Mouse (Mus musculus): Measurements from ENCODE around the gene Erich4. TPM values are rescaled to one million over a fixed set of nuclear protein-coding genes. Genes with fewer than 3 reads are reported as not detected.
"Not testable (repeated sequence)": the region's sequence is repeated elsewhere in the genome, so short reads cannot be mapped to it uniquely, and the experiment has no call there.

Erich4 gene
- polyA plus RNA-seq, 2 experiments, result 0.51 to 0.52 TPM

DNA sequence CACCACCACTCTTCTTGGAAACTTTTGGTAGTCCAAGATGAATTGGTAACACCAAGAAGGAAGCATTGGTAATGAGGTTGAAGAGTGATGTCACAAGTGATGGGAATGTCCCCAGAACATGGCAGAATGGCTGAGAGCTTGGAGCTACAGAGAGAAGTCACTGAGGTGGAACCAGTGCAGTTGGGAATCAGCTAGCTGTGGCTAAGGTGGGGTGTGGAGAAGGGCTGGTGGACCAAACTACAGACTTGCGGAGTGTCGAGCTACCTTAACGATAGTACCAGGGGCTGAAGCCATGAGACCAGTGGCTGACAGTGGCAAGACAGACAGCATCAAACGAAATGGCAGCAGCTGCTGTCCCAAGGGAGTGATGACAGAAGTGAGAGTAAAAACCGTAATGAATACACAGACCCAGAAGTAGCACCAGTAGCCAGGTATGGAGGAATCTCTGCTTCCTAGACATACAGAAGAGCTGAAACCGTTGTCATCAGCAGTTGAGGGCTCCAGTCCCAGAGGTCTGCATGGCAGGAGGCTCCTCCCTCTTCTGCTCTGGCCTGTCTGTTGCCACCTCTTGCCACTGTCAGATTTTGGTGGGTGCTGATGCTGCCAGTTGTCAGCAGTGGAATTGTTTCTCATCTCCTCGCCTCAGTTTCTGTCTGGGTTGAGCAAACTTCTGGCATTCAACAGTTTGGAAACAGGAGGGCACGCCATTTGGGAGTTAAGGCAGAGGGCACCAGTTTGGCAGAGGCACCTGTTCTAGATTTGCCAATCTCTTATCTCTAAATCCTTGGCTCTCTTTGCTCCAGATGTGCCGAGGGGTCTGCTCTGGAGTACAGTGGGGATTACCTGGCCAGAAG is 30.1 kb downstream of the Erich4 start:
- Histone ChIP-seq H3K9me3 (ENCODE audit: control insufficient read depth, low read length) (no peaks in the 10 kb centered on the region), H3K9ac (replicated peaks) (no peak overlapping the region), H3K4me1 (replicated peaks; ENCODE audit: control insufficient read depth in 2 of 2, insufficient read depth in 2 of 2, low read length in 1 of 2) (no peaks in the 10 kb centered on the region), H3K4me2 (ENCODE audit: low read depth) (no peak overlapping the region), H3K4me3 (ENCODE audit: insufficient read depth in 1 of 2, low read depth in 2 of 2, low read length in 2 of 2) (no peak overlapping the region), H3K36me3 (replicated peaks; ENCODE audit: control insufficient read depth, insufficient read depth, low read depth) (no peaks in the 10 kb centered on the region), H3K27ac (no peak overlapping the region), H3K27me3 (ENCODE audit: control insufficient read depth, insufficient read depth, low read length) (no peaks in the 10 kb centered on the region)
- WGBS (ENCODE audit: insufficient replicate concordance), result 51% methylated on average over 9 of the region's 9 CpGs
- no peak for DNase-seq (ENCODE audit: low read depth in 3 of 3, low spot score in 3 of 3)
- TF ChIP-seq EP300 (IDR thresholded peaks at IDR 0.05; ENCODE audit: low read depth), result no peak
- TF ChIP-seq CTCF (IDR thresholded peaks at IDR 0.05; ENCODE audit: low read depth), result no peak
- no peak for ATAC-seq (ENCODE audit: insufficient read depth)

DNA sequence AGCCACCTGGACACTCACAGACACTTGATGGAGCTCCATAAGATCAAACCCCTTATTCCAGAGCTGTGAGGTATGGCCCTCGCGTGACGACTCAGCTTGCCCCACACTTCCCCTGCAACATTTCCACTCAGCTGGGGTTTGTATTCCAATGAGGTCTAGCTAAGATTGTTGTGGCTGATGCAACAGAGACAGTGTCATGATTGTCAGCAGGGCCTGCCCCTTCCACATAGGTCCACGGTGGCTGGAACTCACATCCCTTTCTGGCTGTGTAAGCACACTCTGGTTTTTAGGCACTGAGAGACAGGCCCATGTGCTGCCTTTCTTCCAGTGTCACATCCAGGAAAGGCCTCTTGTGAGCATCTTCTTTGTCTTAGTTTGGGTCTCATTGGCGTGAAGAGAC is 31.0 kb downstream of the Erich4 start:
- no peaks in the 10 kb centered on the region for H3K9me3 ChIP-seq (ENCODE audit: control insufficient read depth, low read length)
- ATAC-seq (ENCODE audit: insufficient read depth), result no peak

DNA sequence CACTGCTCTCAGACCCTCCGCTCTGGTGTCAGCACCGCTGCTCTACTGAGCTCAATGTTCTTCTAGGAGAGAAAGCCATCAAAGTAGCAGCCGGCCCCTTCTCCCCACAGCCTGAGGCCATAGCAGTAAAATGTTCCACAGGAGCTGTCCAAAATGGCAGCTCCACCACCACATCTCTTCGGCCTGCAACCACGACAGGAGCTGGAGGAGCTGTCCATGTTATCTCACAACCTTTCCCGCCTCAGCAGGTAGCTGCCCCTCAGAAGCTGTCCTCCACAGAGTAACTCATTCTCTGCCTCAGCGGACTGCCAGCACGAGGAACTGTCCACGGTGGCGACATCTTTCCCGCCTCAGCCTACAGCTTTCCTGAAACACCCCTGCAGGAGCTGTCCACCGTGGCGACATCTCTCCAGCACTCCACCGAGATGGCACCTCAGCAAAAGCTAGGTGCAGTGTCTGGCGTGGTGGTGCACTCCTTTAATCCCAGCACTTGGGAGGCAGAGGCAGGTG is 33.3 kb downstream of the Erich4 start:
- H3K4me2 ChIP-seq (ENCODE audit: low read depth), result no peak overlapping the region
- no peaks in the 10 kb centered on the region for H3K27me3 ChIP-seq (ENCODE audit: control insufficient read depth, insufficient read depth, low read length)
- H3K4me1 ChIP-seq (replicated peaks; ENCODE audit: control insufficient read depth in 2 of 2, insufficient read depth in 2 of 2, low read length in 1 of 2), result no peaks in the 10 kb centered on the region
- 67% methylated on average over 15 of the region's 15 CpGs for WGBS (ENCODE audit: insufficient replicate concordance)
- H3K36me3 ChIP-seq (replicated peaks; ENCODE audit: control insufficient read depth, insufficient read depth, low read depth), result no peaks in the 10 kb centered on the region
- H3K4me3 ChIP-seq (ENCODE audit: insufficient read depth in 1 of 2, low read depth in 2 of 2, low read length in 2 of 2), result no peak overlapping the region
- ATAC-seq (ENCODE audit: insufficient read depth) (no peak), DNase-seq (ENCODE audit: low read depth in 3 of 3, low spot score in 3 of 3) (no peak)
- no peak overlapping the region for H3K27ac ChIP-seq
- TF ChIP-seq CTCF (IDR thresholded peaks at IDR 0.05; ENCODE audit: low read depth), result no peak
- TF ChIP-seq EP300 (IDR thresholded peaks at IDR 0.05; ENCODE audit: low read depth), result no peak
- H3K9ac ChIP-seq (replicated peaks), result no peak overlapping the region
- H3K9me3 ChIP-seq (ENCODE audit: control insufficient read depth, low read length), result no peaks in the 10 kb centered on the region

More for the DNA sequence above, 31.0 kb downstream of the Erich4 start:
- H3K4me2 ChIP-seq (ENCODE audit: low read depth), result no peak overlapping the region
- H3K27ac ChIP-seq, result no peak overlapping the region
- no peak for TF ChIP-seq CTCF (IDR thresholded peaks at IDR 0.05; ENCODE audit: low read depth)
- no peak for TF ChIP-seq EP300 (IDR thresholded peaks at IDR 0.05; ENCODE audit: low read depth)
- 57% methylated on average over 5 of the region's 5 CpGs for WGBS (ENCODE audit: insufficient replicate concordance)
- H3K27me3 ChIP-seq (ENCODE audit: control insufficient read depth, insufficient read depth, low read length), result no peaks in the 10 kb centered on the region
- no peak overlapping the region for H3K9ac ChIP-seq (replicated peaks)
- no peaks in the 10 kb centered on the region for H3K36me3 ChIP-seq (replicated peaks; ENCODE audit: control insufficient read depth, insufficient read depth, low read depth)
- no peaks in the 10 kb centered on the region for H3K4me1 ChIP-seq (replicated peaks; ENCODE audit: control insufficient read depth in 2 of 2, insufficient read depth in 2 of 2, low read length in 1 of 2)
- no peak overlapping the region for H3K4me3 ChIP-seq (ENCODE audit: insufficient read depth in 1 of 2, low read depth in 2 of 2, low read length in 2 of 2)
- no peak for DNase-seq (ENCODE audit: low read depth in 3 of 3, low spot score in 3 of 3)

- Histone ChIP-seq H3K27ac (no peak overlapping the region), H3K4me3 (ENCODE audit: insufficient read depth in 1 of 2, low read depth in 2 of 2, low read length in 2 of 2) (no peak overlapping the region), H3K9ac (replicated peaks) (no peak overlapping the region), H3K27me3 (ENCODE audit: control insufficient read depth, insufficient read depth, low read length) (no peaks in the 10 kb centered on the region), H3K9me3 (ENCODE audit: control insufficient read depth, low read length) (no peaks in the 10 kb centered on the region), H3K4me1 (replicated peaks; ENCODE audit: control insufficient read depth in 2 of 2, insufficient read depth in 2 of 2, low read length in 1 of 2) (no peaks in the 10 kb centered on the region; a peak in 1 of 4 replicates), H3K36me3 (replicated peaks; ENCODE audit: control insufficient read depth, insufficient read depth, low read depth) (no peaks in the 10 kb centered on the region), H3K4me2 (ENCODE audit: low read depth) (no peak overlapping the region)
- ATAC-seq (ENCODE audit: insufficient read depth) (no peak), DNase-seq (ENCODE audit: low read depth in 3 of 3, low spot score in 3 of 3) (no peak)
- WGBS (ENCODE audit: insufficient replicate concordance), result 49% methylated on average over 10 of the region's 10 CpGs
- no peak for TF ChIP-seq CTCF (IDR thresholded peaks at IDR 0.05; ENCODE audit: low read depth)
- no peak for TF ChIP-seq EP300 (IDR thresholded peaks at IDR 0.05; ENCODE audit: low read depth)
These were observed 36.3 kb downstream of the Erich4 start for GRCm38 (mm10) chr7:25579441-25579840.

GRCm38 (mm10) chr7:25576793-25577437 is 38.8 kb downstream of the Erich4 start:
- not testable (repeated sequence) for H3K4me3 ChIP-seq (ENCODE audit: insufficient read depth in 1 of 2, low read depth in 2 of 2, low read length in 2 of 2); ATAC-seq (ENCODE audit: insufficient read depth); H3K27ac ChIP-seq; H3K9ac ChIP-seq (replicated peaks); H3K27me3 ChIP-seq (ENCODE audit: control insufficient read depth, insufficient read depth, low read length); H3K4me1 ChIP-seq (replicated peaks; ENCODE audit: control insufficient read depth in 2 of 2, insufficient read depth in 2 of 2, low read length in 1 of 2); H3K4me2 ChIP-seq (ENCODE audit: low read depth); H3K36me3 ChIP-seq (replicated peaks; ENCODE audit: control insufficient read depth, insufficient read depth, low read depth); DNase-seq (ENCODE audit: low read depth in 3 of 3, low spot score in 3 of 3); H3K9me3 ChIP-seq (ENCODE audit: control insufficient read depth, low read length)
- 58% methylated on average over 12 of the region's 14 CpGs for WGBS (ENCODE audit: insufficient replicate concordance)

DNA sequence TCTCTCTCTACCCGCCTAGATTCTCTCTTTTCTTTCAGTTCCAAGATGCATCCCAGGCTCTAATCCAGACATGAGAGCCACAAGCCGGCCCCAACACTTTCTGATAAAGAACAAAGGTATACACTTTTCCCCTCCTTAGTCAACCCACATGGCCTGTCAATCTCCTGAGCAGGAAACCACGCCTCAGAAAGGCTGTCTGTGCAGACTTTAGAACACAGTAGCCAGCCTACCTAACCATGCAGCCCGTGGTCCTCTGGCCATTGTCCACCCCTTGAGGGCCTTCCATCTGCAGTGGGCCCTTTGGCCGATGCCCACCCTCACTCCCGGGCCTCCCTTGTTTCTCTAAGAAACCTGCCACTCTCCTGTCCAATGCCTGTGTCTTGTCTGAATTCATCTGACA is 39.4 kb downstream of the Erich4 start:
- not testable (repeated sequence) for H3K27me3 ChIP-seq (ENCODE audit: control insufficient read depth, insufficient read depth, low read length); H3K9me3 ChIP-seq (ENCODE audit: control insufficient read depth, low read length); DNase-seq (ENCODE audit: low read depth in 3 of 3, low spot score in 3 of 3); H3K36me3 ChIP-seq (replicated peaks; ENCODE audit: control insufficient read depth, insufficient read depth, low read depth); H3K4me1 ChIP-seq (replicated peaks; ENCODE audit: control insufficient read depth in 2 of 2, insufficient read depth in 2 of 2, low read length in 1 of 2); H3K4me2 ChIP-seq (ENCODE audit: low read depth); H3K4me3 ChIP-seq (ENCODE audit: insufficient read depth in 1 of 2, low read depth in 2 of 2, low read length in 2 of 2); ATAC-seq (ENCODE audit: insufficient read depth); H3K27ac ChIP-seq; H3K9ac ChIP-seq (replicated peaks)
- 27% methylated on average over 6 of the region's 6 CpGs for WGBS (ENCODE audit: insufficient replicate concordance)
